In the genomic region with DNA sequence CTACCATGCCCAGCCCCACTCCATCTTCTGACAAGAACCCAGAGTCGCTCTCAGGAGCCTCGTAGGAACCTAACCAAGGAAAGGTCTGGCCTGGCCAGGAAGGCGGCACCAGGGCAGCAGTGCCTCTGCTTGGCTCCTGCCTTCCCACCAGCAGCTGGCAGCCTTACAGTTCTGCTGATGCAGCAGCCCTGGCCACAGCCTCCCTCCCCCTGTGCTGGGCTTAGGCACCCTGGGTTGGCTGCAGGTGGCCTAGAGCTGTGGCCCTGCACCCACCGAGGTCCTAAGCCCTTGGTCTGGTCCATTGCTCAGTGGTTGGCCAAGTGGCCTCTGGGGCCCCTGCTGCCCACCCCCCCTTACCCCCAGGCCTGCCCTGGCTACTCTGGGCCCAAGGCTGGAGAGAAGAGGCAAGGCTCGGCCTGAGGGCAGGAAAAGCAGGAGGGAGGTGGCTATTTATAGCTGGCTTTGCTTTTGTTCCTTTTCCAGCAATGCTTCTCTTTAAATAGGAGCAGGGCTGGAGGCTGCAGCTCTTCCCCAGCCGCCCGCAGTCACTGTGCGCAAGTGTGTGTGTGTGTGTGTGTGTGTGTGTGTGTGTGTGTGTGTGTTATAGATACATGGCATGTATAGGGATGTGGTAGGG, we compare ENCODE assay signal across 8 mouse cellular contexts. TPM values are rescaled to one million over a fixed set of nuclear protein-coding genes. Genes with fewer than 3 reads are reported as not detected.
DNase-seq lines count a peak whose midpoint lies in the region; ATAC-seq lines count a peak whose summit lies in the region.

No protein-coding gene starts in this region.

- no peak overlapping the region for H3K4me3 ChIP-seq in hindbrain, embryonic 10.5 days
- H3K4me3 ChIP-seq in hindbrain, embryonic 12.5 days, result no peak overlapping the region
- no peak overlapping the region for H3K4me3 ChIP-seq in forebrain, embryonic 12.5 days (replicated peaks)
- H3K4me3 ChIP-seq in hindbrain, embryonic 16.5 days (ENCODE audit: low read length), result no peak overlapping the region
- H3K4me3 ChIP-seq in liver, embryonic 16.5 days (ENCODE audit: low read depth, low read length), result no peak overlapping the region

- DNase-seq in hindbrain, embryonic 10.5 days (ENCODE audit: low spot score), result no peak
- peak; percentile 21 for DNase-seq in adipocyte (ENCODE audit: low spot score)
- DNase-seq in lung, postnatal 4 days, result no peak

- WGBS in hindbrain, embryonic 10.5 days, result 49% methylated on average over 8 of the region's 8 CpGs
- 43% methylated on average over 8 of the region's 8 CpGs for WGBS in hindbrain, embryonic 12.5 days
- WGBS in forebrain, embryonic 12.5 days, result 31% methylated on average over 8 of the region's 8 CpGs
- 39% methylated on average over 8 of the region's 8 CpGs for WGBS in hindbrain, embryonic 16.5 days
- 56% methylated on average over 8 of the region's 8 CpGs for WGBS in liver, embryonic 16.5 days (ENCODE audit: insufficient replicate concordance)

- no peaks in the 10 kb centered on the region for H3K9me3 ChIP-seq in hindbrain, embryonic 10.5 days
- no peaks in the 10 kb centered on the region for H3K9me3 ChIP-seq in hindbrain, embryonic 12.5 days (replicated peaks)
- H3K9me3 ChIP-seq in forebrain, embryonic 12.5 days, result no peaks in the 10 kb centered on the region
- H3K9me3 ChIP-seq in hindbrain, embryonic 16.5 days (ENCODE audit: control insufficient read depth, low read length), result no peaks in the 10 kb centered on the region
- no peaks in the 10 kb centered on the region for H3K9me3 ChIP-seq in liver, embryonic 16.5 days (replicated peaks; ENCODE audit: control insufficient read depth, low read length)

- peak overlapping the region; percentile 73 for H3K27ac ChIP-seq in hindbrain, embryonic 10.5 days
- no peak overlapping the region; the same call in 1 of the 2 replicates for H3K27ac ChIP-seq in hindbrain, embryonic 12.5 days
- H3K27ac ChIP-seq in forebrain, embryonic 12.5 days, result peak overlapping the region; percentile 65; the same call in 1 of the 2 replicates
- H3K27ac ChIP-seq in hindbrain, embryonic 16.5 days (ENCODE audit: low read depth, low read length), result peak overlapping the region; percentile 61; the same call in 1 of the 2 replicates
- peak overlapping the region; percentile 54 for H3K27ac ChIP-seq in liver, embryonic 16.5 days (ENCODE audit: low read length)

- no peak overlapping the region for H3K4me2 ChIP-seq in hindbrain, embryonic 12.5 days (replicated peaks)
- H3K4me2 ChIP-seq in forebrain, embryonic 12.5 days, result no peak overlapping the region
- H3K4me2 ChIP-seq in hindbrain, embryonic 16.5 days (ENCODE audit: low read length), result no peak overlapping the region
- no peak overlapping the region for H3K4me2 ChIP-seq in liver, embryonic 16.5 days (ENCODE audit: low read depth, low read length)

- H3K9ac ChIP-seq in hindbrain, embryonic 12.5 days, result no peak overlapping the region
- no peak overlapping the region; the same call in 1 of the 2 replicates for H3K9ac ChIP-seq in forebrain, embryonic 12.5 days
- no peak overlapping the region for H3K9ac ChIP-seq in hindbrain, embryonic 16.5 days (ENCODE audit: low read depth, low read length)
- no peak overlapping the region for H3K9ac ChIP-seq in liver, embryonic 16.5 days (ENCODE audit: low read depth, low read length)

- no peaks in the 10 kb centered on the region for H3K36me3 ChIP-seq in hindbrain, embryonic 10.5 days
- H3K36me3 ChIP-seq in hindbrain, embryonic 12.5 days, result no peaks in the 10 kb centered on the region
- H3K36me3 ChIP-seq in forebrain, embryonic 12.5 days (replicated peaks), result no peaks in the 10 kb centered on the region
- H3K36me3 ChIP-seq in hindbrain, embryonic 16.5 days (ENCODE audit: control insufficient read depth, insufficient read depth, low read length), result no peaks in the 10 kb centered on the region
- H3K36me3 ChIP-seq in liver, embryonic 16.5 days (ENCODE audit: control insufficient read depth, insufficient read depth), result no peaks in the 10 kb centered on the region

- peaks cover 47% of the 10 kb centered on the region for H3K27me3 ChIP-seq in hindbrain, embryonic 10.5 days (ENCODE audit: insufficient read depth, poor library complexity, severe bottlenecking)
- peaks cover 19% of the 10 kb centered on the region for H3K27me3 ChIP-seq in hindbrain, embryonic 12.5 days
- peaks cover 37% of the 10 kb centered on the region for H3K27me3 ChIP-seq in forebrain, embryonic 12.5 days
- H3K27me3 ChIP-seq in hindbrain, embryonic 16.5 days (replicated peaks; ENCODE audit: control insufficient read depth, insufficient read depth, low read length), result no peaks in the 10 kb centered on the region
- H3K27me3 ChIP-seq in liver, embryonic 16.5 days (ENCODE audit: control insufficient read depth, insufficient read depth, low read depth, low read length), result peaks cover 3% of the 10 kb centered on the region

- no peak for ATAC-seq in hindbrain, embryonic 12.5 days (ENCODE audit: low FRiP score)
- no peak for ATAC-seq in forebrain, embryonic 12.5 days (ENCODE audit: low FRiP score)
- peak; percentile 21; the same call in 1 of the 2 replicates for ATAC-seq in hindbrain, embryonic 16.5 days
- no peak for ATAC-seq in liver, embryonic 16.5 days (ENCODE audit: low read depth)
- ATAC-seq in granulocyte monocyte progenitor cell, adult 5-6 weeks (replicated peaks; ENCODE audit: poor library complexity, severe bottlenecking), result no peak

- peaks cover 72% of the 10 kb centered on the region for H3K4me1 ChIP-seq in hindbrain, embryonic 10.5 days (replicated peaks)
- peaks cover 31% of the 10 kb centered on the region for H3K4me1 ChIP-seq in hindbrain, embryonic 12.5 days
- H3K4me1 ChIP-seq in forebrain, embryonic 12.5 days, result peaks cover 67% of the 10 kb centered on the region
- peaks cover 17% of the 10 kb centered on the region for H3K4me1 ChIP-seq in hindbrain, embryonic 16.5 days (ENCODE audit: control insufficient read depth, insufficient read depth, low read depth, low read length)
- H3K4me1 ChIP-seq in liver, embryonic 16.5 days (ENCODE audit: control insufficient read depth, low read depth, low read length), result peaks cover 49% of the 10 kb centered on the region

RNA-seq across cellular contexts. Expression of a gene that starts 18.6 kb away (rescaled TPM):
- polyA plus RNA-seq in hindbrain, embryonic 10.5 days (2016; fragmentation: Nextera tagmentation; extraction: Ambion mirVana), result 2.5 and 2.8 TPM in 2 replicates
- 5.1 and 5.8 TPM in 2 replicates for polyA plus RNA-seq in hindbrain, embryonic 12.5 days (2016; fragmentation: Nextera tagmentation; extraction: Ambion mirVana)
- polyA plus RNA-seq in forebrain, embryonic 12.5 days (2016; fragmentation: Nextera tagmentation; extraction: Ambion mirVana), result 1.7 and 1.8 TPM in 2 replicates
- 10.6 and 10.7 TPM in 2 replicates for polyA plus RNA-seq in hindbrain, embryonic 16.5 days (2015; fragmentation: Nextera tagmentation; extraction: Ambion mirVana)
- 0.44 and 0.48 TPM in 2 replicates for polyA plus RNA-seq in liver, embryonic 16.5 days (2015; fragmentation: Nextera tagmentation; extraction: Ambion mirVana)
- 0.37 and 1.0 TPM in 2 replicates for total RNA-seq in granulocyte monocyte progenitor cell, adult 5-6 weeks (2014; fragmentation: Nextera tagmentation)
- total RNA-seq in granulocyte monocyte progenitor cell, adult 5-6 weeks (2017), result 0.15 TPM in 1 of 2 replicates, not detected in the other

RNA-seq across cellular contexts. Expression of a gene that starts 21.1 kb away (rescaled TPM):
- 23.2 and 24.2 TPM in 2 replicates for polyA plus RNA-seq in hindbrain, embryonic 10.5 days (2016; fragmentation: Nextera tagmentation; extraction: Ambion mirVana)
- polyA plus RNA-seq in hindbrain, embryonic 12.5 days (2016; fragmentation: Nextera tagmentation; extraction: Ambion mirVana), result 14.8 and 18.6 TPM in 2 replicates
- 15.7 and 16.6 TPM in 2 replicates for polyA plus RNA-seq in forebrain, embryonic 12.5 days (2016; fragmentation: Nextera tagmentation; extraction: Ambion mirVana)
- polyA plus RNA-seq in hindbrain, embryonic 16.5 days (2015; fragmentation: Nextera tagmentation; extraction: Ambion mirVana), result 15.4 and 15.7 TPM in 2 replicates
- 9.1 and 10.6 TPM in 2 replicates for polyA plus RNA-seq in liver, embryonic 16.5 days (2015; fragmentation: Nextera tagmentation; extraction: Ambion mirVana)
- total RNA-seq in granulocyte monocyte progenitor cell, adult 5-6 weeks (2014; fragmentation: Nextera tagmentation), result 7.6 and 17.1 TPM in 2 replicates
- 8.9 and 10.6 TPM in 2 replicates for total RNA-seq in granulocyte monocyte progenitor cell, adult 5-6 weeks (2017)

RNA-seq across cellular contexts. Expression of a gene that starts 33.5 kb away (rescaled TPM):
- polyA plus RNA-seq in hindbrain, embryonic 10.5 days (2016; fragmentation: Nextera tagmentation; extraction: Ambion mirVana), result 27.6 and 33.1 TPM in 2 replicates
- 23.8 and 24.5 TPM in 2 replicates for polyA plus RNA-seq in hindbrain, embryonic 12.5 days (2016; fragmentation: Nextera tagmentation; extraction: Ambion mirVana)
- 24.3 and 25.3 TPM in 2 replicates for polyA plus RNA-seq in forebrain, embryonic 12.5 days (2016; fragmentation: Nextera tagmentation; extraction: Ambion mirVana)
- polyA plus RNA-seq in hindbrain, embryonic 16.5 days (2015; fragmentation: Nextera tagmentation; extraction: Ambion mirVana), result 14.4 and 14.5 TPM in 2 replicates
- 8.7 and 9.6 TPM in 2 replicates for polyA plus RNA-seq in liver, embryonic 16.5 days (2015; fragmentation: Nextera tagmentation; extraction: Ambion mirVana)
- total RNA-seq in granulocyte monocyte progenitor cell, adult 5-6 weeks (2014; fragmentation: Nextera tagmentation), result 17.1 and 20.1 TPM in 2 replicates
- 16.1 and 16.4 TPM in 2 replicates for total RNA-seq in granulocyte monocyte progenitor cell, adult 5-6 weeks (2017)

RNA-seq across cellular contexts. Expression of a gene that starts 42.8 kb away (rescaled TPM):
- polyA plus RNA-seq in hindbrain, embryonic 10.5 days (2016; fragmentation: Nextera tagmentation; extraction: Ambion mirVana), result 0.15 and 0.52 TPM in 2 replicates
- 11.3 and 15.8 TPM in 2 replicates for polyA plus RNA-seq in hindbrain, embryonic 12.5 days (2016; fragmentation: Nextera tagmentation; extraction: Ambion mirVana)
- 3.2 and 4.4 TPM in 2 replicates for polyA plus RNA-seq in forebrain, embryonic 12.5 days (2016; fragmentation: Nextera tagmentation; extraction: Ambion mirVana)
- 1.9 and 2.2 TPM in 2 replicates for polyA plus RNA-seq in hindbrain, embryonic 16.5 days (2015; fragmentation: Nextera tagmentation; extraction: Ambion mirVana)
- polyA plus RNA-seq in liver, embryonic 16.5 days (2015; fragmentation: Nextera tagmentation; extraction: Ambion mirVana), result 0.44 and 1.0 TPM in 2 replicates
- not detected in 2 replicates for total RNA-seq in granulocyte monocyte progenitor cell, adult 5-6 weeks (2014; fragmentation: Nextera tagmentation)
- total RNA-seq in granulocyte monocyte progenitor cell, adult 5-6 weeks (2017), result not detected in 2 replicates
